Mouse (Mus musculus): ENCODE data around the gene Chpf2.

The Chpf2 gene

DNA sequence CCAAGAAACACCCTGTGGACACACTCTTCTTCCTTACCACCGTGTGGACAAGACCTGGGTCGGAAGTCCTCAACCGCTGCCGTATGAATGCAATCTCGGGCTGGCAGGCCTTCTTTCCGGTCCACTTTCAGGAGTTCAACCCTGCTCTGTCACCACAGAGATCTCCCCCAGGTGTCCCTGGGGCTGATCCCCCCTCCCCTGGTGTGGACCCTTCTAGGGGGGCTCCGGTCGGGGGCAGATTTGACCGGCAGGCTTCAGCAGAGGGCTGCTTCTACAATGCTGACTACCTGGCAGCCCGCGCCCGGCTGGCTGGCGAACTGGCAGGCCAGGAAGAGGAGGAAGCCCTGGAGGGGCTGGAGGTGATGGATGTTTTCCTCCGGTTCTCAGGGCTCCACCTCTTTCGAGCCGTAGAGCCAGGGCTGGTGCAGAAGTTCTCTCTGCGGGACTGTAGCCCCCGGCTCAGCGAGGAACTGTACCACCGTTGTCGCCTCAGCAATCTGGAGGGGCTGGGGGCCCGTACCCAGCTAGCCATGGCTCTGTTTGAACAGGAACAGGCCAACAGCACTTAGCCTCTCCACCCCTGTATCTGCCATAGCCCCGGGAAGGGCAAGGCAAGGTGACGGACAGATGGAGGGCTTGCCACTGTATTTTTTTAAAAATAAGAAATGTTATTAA, 5.4 kb downstream of the Chpf2 start:
- no peak for DNase-seq

DNA sequence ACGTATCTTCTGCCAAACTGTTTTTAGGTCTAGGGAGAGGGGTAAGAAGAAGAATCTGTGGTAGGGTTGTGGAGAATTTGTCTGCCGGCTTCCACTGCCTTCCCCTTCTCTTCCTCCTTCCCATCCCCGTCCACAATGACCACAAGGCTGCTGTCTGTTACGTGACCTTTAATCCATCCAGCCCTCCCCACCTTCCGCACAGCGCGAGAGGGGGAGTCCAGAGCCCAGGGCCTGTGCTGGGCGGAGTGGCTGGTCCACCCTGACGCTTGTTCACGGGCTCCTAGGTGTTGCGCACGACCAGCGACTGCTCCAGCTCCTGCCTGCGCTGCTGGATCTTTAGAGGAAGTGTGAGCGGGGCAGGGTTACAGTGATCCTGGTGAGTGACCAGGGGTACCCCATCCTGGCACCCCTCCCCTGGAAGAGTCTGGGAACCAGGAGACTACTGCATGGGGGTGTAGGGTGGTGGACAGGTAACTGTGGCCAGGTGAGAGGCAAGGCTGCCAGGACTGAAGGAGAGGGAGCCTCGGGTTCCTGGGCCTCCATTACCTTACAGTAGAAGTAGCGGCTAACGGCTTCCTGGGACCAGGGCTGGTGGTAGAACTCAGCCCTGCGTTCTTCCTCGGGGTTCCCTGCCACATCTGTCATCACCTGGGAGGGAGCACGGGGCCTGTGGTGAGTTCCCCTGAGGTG, 6.1 kb downstream of the Chpf2 start:
- DNase-seq: no peak

DNA sequence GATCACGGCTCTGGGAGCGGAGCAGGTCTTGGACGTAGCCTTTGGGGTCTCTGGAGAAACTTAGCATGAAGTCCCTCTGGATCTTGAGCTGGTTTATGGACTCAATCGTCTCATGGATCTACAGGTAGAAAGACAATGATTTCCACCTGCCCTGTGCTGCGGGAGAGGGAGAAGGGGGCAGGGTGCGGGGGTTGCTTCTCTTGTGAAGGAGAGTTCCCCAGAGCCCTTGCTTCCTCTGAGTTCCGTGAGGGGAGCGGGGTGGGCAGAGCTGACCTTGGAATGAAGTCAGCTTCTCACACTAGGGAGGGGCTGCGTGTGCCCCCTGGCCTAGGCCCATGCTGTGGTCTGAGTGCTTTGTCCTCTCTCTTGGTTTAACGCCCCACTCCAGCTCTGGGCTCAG, 6.7 kb downstream of the Chpf2 start:
- no peak for DNase-seq

DNA sequence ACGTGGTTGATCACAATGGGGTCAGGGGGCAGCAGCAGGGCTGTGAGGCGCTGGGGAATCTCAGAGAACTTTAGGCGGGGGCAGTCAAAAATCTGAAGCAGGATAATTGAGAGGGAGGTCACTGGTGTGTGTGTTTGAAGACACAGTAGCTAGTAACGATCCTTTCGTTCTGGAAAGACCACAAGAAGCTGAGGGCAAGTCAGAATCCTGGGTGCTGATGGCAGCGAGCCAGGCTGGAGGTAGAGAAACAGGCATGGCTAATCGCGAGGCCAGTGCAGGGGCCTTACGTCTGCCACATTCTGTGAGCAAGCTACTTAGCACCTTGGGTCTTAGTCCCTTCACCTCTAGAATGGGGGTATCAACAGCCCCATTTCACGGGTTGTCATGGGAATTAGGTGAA, 7.4 kb downstream of the Chpf2 start:
- no peak for DNase-seq

DNA sequence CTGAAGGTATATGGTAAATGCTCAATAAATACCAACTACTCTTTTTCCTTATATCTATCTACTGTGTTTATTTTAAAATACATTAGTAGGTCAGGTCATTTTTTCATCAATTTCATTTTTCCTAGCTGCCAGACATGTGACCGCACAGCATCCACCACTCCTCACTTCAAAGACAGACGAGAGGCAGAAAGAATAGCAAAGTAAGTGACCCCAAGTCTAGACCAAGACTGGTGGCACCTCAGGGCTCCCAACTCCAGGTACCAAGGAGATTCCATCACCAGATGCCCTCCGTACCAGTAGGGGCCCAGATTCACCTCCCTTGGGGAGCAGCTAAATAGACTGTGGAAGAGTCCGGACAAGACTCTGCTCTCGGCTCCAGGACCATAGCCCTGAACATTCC, 7.8 kb downstream of the Chpf2 start:
- DNase-seq: no peak

DNA sequence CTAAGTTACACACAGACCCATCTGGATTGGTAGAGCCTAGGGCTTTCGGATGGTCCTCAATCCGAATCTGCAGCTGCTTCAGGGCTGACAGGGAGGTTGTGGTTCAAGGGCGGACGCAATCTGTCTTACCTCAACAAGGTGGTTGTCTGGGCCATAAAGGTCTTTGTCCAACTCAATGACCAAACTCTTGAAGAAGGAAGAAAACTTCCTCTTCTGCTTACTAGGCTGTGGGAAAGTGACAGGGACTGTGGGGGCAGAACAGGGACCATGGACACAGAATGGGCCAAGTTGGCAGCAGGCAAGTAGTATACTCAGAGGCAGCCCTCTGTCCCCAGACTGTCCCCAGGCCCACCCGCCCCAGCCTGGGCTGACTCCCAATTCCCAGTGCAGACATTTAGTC, 8.7 kb downstream of the Chpf2 start:
- DNase-seq: no peak

DNA sequence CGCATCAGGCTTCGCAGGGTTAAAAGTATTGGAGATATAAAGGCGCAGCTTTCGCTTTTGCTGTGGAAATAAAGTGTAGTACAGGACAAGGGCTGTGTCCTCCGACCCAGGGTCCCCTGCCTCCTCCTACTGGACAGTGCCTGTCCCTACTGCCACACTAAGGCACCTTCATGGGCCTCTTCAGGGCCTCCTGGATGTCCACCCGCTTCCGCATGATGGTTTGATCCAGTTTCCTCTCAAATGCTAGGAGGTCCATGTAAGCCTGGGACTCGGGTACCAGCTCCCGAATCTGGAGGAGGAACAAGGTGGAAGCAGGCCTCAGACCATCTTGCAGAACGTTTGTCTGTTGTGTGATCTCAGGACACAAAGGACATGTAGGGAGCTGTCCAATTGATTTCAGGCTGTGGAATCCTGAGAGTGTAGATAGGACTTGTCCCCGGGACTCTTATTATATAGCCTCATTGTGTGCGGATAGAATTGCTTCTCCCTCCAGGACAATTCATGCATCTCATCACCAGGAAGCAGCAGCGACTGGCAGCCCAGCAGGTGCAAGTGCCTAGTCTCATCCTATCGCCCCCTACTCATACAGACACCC, 9.3 kb downstream of the Chpf2 start:
- no peak for DNase-seq

DNA sequence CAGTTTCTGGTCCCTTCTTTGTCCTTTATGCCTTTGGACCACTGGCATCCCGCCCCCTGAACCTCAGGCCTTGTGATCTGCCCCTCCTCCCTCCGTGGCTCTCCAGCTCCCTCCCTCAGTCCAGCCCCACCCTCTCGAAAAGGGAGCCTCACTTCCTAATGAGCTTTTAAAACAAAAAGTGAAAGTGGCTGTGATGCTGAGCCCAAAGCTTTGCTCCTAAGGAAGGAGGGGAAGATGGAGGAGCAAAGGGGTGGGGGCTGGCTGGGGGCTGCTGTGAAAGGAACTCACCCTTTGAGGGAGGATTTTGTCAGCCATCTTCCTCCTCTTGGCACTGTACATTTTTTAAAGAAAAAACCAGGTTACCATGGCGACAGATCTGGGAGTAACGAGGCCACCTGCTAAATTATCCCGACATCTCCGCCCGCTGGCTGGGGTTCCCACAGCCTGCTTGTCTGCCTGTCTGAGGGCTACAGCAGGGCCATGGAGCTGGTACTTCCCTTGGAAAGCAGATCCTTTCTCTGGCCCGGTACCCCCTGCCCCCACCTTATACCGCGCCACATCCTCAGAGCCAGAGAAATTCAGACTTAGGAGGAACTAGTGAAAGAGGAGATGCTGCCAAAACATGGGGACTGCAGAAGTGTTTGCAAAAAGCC, 10.1 kb downstream of the Chpf2 start:
- peak; percentile 68 for DNase-seq

DNA sequence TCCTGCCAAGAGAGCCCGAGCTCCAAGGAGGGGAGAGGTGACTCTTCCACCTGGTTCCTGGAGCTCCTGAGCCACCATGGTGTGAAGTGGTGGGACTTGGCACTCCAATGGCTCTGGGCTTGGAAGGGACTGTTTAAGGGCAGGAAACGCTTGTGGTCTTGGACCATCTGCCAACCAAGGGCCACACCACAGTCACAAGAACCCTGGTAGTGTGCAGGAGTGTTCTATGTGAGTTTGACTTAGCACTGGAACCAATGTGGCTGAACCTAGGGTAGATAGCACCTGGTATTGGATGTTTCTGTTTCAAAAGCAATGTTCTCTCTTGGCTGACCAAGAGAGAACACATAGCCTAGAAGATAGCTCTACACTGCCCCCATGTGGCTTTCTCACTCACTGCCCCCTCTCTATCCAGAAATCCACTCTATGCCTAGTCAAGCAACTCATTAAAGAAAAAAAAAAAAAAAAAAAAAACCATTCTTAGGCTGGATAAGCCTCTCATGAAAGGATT, 10.7 kb downstream of the Chpf2 start:
- DNase-seq: peak; percentile 92

DNA sequence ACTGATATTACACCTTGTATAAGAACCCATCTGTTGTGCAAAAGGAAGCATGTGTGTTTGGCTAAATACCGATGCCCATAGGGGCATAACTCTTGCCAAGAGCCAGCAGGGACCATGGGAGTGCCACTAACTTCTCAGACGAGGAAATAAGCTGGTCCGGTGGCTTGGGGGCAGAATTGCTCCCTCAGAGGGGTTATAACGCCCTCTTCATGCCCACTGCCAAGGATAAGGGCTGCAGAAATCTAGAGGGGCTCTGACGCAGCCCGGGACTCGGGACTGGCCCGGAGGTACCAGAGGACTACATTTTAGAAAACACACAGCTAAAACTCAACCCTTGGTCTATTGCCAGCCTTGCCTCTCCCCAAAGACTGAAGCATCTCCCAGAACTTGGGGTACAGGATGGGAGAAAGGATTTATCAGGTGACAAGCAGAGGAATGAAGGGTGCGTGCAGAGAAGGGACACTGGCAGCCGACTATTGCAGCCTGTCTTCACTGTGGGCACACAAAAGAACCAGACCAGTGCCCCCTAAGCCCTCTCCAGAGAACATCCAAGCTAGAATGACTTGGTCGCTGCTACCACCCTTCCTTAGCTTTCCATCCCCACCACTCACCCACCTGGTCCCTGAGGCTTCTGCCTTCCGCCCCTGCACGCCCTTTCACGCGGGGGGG, 11.5 kb downstream of the Chpf2 start:
- DNase-seq: no peak

DNA sequence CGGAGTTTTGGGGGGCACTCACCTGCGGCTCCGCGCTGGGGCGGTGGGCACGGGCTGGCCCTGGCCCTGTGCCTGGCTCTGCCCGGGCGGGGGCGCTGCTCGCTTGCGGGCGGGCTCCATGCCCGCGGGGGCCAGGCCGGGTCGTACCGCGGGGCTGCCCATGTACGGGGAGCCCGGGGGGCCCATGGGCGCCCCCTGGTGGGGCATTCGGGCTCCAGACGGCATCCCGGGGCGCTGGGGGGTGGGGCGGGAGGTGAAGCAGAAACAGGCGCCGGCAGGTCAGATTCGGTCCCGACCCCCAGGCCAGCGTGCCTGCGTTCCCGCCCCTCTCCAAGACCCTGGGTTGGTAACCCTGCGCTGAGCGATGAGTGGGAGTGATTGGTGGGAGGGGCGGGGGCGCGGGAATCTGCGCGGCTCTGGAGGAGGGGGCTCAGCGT, 12.0 kb downstream of the Chpf2 start:
- peak; percentile 72 for DNase-seq

DNA sequence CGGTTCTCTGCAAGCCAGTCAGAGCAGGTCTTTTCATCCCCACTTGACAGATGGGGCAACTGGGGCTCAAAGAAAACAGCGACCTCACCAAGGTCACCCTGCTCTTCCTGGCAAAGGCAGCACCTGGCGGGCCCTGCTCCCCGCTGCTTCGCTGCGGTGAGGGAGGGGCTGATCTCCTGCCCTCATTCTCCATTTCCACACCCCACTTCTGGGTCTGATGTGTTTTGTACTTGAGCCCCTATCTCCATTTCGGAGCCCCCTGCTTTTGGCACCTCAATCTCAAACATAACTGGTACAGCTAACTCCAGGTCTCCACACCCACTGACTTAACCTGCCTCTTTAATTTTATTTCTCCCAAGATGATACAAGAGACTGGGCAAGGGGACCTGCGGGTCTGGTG, 12.6 kb downstream of the Chpf2 start:
- no peak for DNase-seq

DNA sequence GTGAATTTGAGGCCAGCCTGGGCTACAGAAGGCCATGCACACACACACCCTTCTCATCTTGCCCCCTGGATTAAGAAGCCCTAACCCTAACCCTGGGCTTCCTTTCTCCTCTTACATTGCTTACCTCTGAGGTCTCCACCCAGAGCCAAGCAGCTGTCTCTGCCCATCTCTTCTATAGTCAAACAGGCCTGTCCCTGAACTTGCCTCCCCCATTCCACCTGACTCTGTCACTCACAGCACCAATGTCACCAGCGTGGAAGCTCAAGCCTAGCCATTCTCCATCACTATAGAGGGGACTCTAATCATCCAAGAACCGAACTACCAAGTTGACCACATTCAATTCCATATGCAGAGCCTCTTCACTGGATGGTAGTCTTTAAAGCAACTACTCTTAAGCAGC, 13.7 kb downstream of the Chpf2 start:
- no peak for DNase-seq

DNA sequence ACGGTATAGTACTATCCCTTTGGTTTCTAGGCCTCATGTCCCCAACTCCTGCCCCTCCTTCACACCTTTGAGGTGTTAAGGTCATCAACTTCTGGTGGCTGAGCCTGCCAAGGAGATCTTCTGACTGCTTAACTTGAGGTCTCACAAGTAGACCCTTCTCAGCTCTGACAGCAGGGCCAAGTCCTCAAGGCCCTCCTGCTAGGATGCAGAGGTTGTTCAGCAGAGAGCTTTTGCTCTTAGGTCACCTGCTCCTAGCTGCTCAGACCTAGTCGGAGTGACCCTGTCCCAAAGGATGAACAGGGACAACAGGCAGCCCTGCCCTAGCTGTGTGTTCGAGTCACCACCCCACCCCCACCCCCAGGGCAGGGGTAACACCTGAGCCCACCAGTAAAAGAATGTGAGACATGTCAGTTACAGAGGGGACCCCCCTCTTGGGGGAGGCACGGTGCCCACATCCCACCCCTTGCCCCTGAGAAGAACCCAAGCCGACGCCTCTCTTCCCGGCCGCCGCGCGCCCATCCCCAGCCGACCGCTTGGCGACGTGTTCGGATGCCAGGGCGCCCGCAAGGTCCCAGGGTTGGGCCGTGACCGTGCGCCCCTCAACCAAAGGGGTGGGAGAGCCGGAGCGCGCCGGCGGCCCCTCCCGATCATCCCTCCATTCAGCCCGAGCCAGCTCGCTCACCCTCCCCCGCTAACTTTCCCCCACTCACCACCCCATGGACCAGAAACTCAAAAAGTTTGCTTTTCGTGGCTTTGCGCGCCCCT, 14.7 kb downstream of the Chpf2 start:
- DNase-seq: no peak

DNA sequence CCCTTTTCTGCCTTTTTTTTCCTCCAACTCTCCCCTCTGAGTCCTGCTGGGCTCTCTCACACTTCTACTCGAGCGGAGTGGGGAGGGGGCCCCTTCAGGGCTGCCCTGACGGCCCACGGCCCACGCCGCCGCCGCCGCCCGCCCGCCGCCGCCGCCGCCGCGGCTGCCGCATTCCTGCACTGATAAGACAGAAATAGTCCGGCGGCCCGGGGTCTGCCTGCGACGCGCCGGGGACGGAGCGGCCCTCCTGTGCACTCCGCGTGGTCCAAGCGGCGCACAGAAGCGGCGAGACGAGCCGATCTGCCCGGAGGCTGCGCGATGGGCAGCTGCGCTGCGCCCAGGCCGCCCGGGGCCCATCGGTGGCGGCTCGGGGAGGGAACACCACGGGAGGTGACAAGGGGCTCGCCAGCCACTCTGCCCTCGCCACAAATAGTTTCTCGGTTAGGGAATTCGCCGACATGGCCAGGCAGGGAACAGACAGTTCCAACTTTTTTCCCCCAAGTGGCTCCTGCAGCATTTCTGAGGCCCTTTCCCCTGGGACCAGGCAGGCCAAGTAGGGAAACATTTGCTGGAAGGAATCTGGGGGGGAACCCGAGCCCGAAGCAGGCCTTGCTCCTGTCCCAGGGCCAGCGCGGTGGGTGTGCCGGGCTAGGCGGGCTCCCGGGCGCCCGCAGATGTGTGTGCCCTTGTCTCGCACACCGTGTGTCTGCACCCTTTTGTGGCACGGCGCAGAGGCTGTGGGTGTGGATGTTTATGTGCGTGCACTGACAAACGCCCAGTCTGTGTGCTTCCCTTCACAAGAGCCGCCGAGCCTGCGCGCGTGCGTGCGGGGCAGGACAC, 15.6 kb downstream of the Chpf2 start:
- peak; percentile 80 for DNase-seq

DNA sequence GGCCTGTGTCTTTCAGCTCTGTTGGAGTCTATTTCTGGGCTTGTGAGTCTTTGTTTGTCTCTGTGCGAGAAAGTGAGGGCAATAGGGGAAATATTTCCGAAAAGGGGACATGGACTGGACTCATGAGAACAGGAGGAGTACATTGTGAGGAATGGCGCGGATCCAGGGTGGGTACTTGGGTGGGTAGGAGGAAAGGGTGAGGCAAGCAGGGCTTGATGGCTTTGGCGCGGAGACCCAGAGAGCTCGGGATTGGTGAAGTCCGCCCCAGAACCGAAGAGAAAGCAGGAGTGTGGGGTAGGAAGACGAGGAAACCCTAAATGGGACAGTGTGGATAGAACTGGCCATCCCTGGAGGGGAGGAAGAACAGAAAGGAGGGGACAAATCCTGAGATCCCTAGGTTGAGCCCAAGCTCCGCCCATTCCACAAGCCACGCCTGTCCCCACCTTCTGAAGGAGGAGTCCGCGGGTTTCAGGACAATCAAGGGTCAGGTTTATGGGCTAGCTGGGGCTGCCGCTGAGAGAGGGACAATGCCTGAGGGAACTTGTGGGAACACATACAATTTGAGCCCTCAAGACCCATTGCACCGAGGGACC, 16.3 kb downstream of the Chpf2 start:
- peak; percentile 95 for DNase-seq

DNA sequence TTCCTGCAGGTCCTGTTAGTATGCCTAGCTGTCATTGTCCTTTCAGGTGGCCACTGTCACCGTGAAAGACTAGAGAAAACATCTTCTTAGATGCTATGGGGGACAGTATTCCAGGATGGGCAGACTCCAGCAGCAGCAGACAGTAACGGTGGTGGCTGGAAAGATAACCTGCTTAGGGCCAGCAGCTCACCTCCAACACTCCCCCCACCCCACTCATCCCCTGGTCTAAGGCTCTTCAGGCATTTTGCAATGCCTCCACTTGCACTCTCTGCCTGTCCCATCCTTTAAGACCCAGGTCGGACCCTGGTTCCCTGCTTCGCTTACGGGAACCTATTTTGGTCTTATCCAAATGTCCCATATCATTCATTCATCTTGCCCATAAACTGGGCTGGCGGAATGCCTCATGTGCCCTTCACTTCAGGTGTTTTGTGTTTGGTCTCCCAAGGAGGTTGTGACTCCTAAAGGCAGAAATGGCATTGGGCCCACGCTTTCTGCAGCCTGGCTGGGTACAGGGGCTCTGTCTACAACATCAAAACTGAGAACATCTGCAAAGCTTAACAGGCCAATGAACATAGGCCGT, 17.0 kb downstream of the Chpf2 start:
- DNase-seq: no peak

DNA sequence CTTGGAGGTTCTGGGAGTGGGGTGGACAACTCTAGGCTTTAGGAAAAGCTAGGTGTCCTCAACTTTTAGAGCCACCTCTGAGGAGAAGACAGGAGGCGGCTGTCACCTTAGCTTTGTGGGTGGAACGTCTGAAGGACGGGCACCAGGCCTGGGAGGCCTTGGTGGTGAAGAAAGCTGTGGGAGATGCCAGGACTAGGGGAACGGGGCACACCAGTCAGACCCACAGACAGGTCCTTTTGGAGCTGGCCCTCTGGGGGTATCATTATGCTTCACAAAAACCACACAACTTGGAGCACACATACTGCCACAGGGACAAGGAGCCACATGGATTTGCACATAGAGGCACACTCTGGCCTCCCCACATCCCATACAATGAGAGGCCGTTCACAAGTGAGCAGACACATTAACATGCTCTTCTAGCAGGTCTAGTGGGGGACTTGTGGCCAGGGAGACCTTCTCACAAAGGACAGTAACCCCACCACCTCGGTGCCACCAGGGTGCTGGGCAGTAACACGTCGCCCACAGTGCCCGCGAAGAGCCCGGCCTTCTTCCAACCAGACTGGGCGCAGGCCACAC, 17.6 kb downstream of the Chpf2 start:
- DNase-seq: no peak

DNA sequence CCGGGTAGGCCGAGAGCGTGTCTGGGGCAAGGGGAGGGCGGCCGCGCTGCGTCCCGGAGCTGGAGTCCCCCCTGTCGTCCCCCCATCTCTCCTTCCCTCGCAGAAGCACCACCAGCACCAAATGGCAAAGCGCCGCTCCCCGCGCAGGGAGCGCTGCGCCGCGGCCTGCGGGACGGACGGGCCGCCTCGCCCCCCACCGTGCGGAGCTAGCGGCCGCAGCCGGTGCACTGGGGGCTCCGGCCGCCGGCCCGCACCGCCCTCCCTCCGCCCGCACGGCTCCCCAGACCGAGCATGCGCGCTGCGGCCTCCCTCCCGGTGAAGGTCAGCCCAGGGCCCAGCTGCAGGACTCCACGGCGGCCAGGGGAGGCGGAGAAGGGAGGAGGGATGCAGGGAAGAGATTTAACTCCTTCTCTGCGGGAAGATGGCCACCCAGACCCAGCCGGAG, 18.1 kb downstream of the Chpf2 start:
- DNase-seq: peak; percentile 88
